Mouse (Mus musculus): ENCODE measurements around the gene Ttc23l.

DNA sequence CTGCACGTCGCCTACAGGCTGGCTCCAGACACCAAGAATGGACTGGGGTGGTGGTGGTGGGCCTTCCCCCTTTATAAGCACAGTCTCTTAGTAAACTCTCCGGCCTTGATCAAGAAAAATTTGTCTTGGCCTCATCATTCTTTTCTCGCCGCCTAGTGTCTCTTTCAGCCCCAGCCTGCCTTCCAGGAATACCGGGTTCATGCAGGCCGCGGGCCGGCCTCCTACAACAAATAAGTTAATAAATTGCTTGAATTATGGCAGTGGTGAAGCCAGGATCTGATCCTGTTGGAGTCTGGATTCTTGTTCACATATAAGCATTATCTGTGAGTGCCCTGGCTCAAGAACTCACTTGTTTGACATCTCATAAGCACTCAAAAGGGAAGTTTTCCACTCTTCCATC is 38.4 kb upstream of the Ttc23l start:
- TF ChIP-seq CTCF (IDR thresholded peaks at IDR 0.05; ENCODE audit: borderline replicate concordance, insufficient read depth, low read length): no peak
- no peak for TF ChIP-seq POLR2A (IDR thresholded peaks at IDR 0.05; ENCODE audit: low read depth, low read length)

Measured in embryonic fibroblast, embryonic 13.5 days (primary cell).